Mouse (Mus musculus): ENCODE data around the gene Vmn1r200.

DNA sequence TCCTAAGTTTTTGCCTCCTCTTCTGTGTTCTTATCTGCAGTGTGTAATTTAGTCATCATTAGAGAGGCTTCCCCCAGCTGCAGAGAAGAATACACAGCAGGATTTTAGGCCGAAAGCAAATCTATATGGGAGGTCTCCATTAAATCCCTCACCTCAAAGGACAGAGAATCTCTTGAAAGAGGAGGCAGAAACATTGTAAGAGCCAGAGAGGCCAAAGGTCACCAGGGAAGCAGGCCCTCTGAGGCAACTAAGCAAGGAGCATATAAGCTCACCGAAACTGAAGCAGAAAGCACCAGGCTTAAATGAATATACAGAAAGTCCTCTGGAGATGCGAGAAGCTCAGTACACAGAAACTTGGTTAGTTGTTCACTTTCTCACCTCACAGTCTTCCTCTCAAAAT, at the start of gene Vmn1r200:
- no peak for TF ChIP-seq CTCF (IDR thresholded peaks at IDR 0.05; ENCODE audit: low read depth, low read length)
- no peak for TF ChIP-seq POLR2A (IDR thresholded peaks at IDR 0.05; ENCODE audit: borderline replicate concordance, low read depth, low read length)

Data from bone marrow macrophage, adult 2 months (primary cell).